In the genomic region with DNA sequence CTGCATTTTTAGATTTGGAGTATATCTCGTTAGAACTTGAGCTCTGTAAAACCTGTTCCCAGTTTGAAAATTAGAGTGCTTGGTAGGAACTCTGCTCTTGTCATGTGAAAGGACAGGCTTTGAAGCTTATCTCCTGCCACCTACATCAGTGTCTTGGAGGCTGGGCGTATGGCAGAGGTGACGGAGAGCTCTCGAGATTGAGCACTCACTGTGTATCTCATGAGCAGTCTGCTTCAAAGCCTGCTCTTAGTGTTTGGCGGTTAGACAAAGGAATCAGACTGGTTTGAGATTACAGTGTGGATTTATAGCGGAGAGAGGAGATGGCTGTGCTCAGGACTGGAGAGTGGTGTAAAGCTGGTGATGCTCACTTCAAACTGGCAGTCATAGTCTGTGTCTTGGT, we compare ENCODE assay signal across 20 mouse cellular contexts. TPM values are rescaled to one million over a fixed set of nuclear protein-coding genes. Genes with fewer than 3 reads are reported as not detected.
"Had no signal": no experiment of that assay in that cellular context is flagged by ENCODE, and none has a peak within 500 bp of the region (broad histone marks: within the 10 kb centered on the region; RNA-seq: fewer than 3 reads in every experiment).

No protein-coding gene starts in this region.

- H3K27ac ChIP-seq: kidney, postnatal 0 days; limb, embryonic 15.5 days; liver, embryonic 14.5 days; midbrain, embryonic 12.5 days; stomach, embryonic 15.5 days had no signal

- H3K9ac ChIP-seq: limb, embryonic 15.5 days; liver, embryonic 14.5 days; midbrain, embryonic 12.5 days; stomach, embryonic 15.5 days had no signal

- H3K4me1 ChIP-seq: limb, embryonic 15.5 days; midbrain, embryonic 12.5 days; stomach, embryonic 15.5 days had no signal

- H3K4me3 ChIP-seq: limb, embryonic 15.5 days; midbrain, embryonic 12.5 days; stomach, embryonic 15.5 days had no signal

- DNase-seq: kidney, adult 9 months; kidney, postnatal 36 days; layer of hippocampus, adult 9-11 months; layer of hippocampus, postnatal 36 days; lung, adult 18-20 months; lung, postnatal 4 days; right cerebral cortex, postnatal 4 days; thymus, adult 2 months; thymus, postnatal 25 days had no signal

- ATAC-seq: lung, postnatal 0 days had no signal

- H3K4me2 ChIP-seq: limb, embryonic 15.5 days; midbrain, embryonic 12.5 days; stomach, embryonic 15.5 days had no signal

- H3K9me3 ChIP-seq: limb, embryonic 15.5 days; midbrain, embryonic 12.5 days; stomach, embryonic 15.5 days had no signal

- H3K27me3 ChIP-seq: limb, embryonic 15.5 days; stomach, embryonic 15.5 days had no signal

RNA-seq across cellular contexts. Expression of a gene that starts 22.7 kb away (rescaled TPM):
- total RNA-seq: layer of hippocampus, adult 18-20 months; layer of hippocampus, postnatal 36 days; left cerebral cortex, postnatal 25 days; midbrain, postnatal 0 days had no signal
- polyA plus RNA-seq: kidney, postnatal 0 days; testis, adult 2 months; urinary bladder, adult 2 months had no signal
